Mouse (Mus musculus) heart, adult 11 months (tissue): ENCODE results near the gene Ankrd54.
A peak's percentile ranks its signal among the peaks of the same experiment; 100 is the strongest.

Experiments used
- DNase-seq: peaks from one replicate; pipeline ENCODE4 v3.0.0; 2022

Gene Ankrd54

GRCm38 (mm10) chr15:79074913-79075532, 12.3 kb upstream of the Ankrd54 start, which contains the start of gene Eif3l:
Gene Eif3l, plus strand, starts transcription at chr15:79075179.
- peak; percentile 99 for DNase-seq

GRCm38 (mm10) chr15:79074446-79074845, 11.8 kb upstream of the Ankrd54 start:
- no peak for DNase-seq

- DNase-seq, result no peak
Measured at GRCm38 (mm10) chr15:79073752-79074151, 11.1 kb upstream of the Ankrd54 start.

- DNase-seq, result no peak
Measured at GRCm38 (mm10) chr15:79071117-79072039, 8.7 kb upstream of the Ankrd54 start.

- no peak for DNase-seq
Measured at GRCm38 (mm10) chr15:79068416-79068815, 5.7 kb upstream of the Ankrd54 start.

GRCm38 (mm10) chr15:79067631-79068030, 4.9 kb upstream of the Ankrd54 start:
- no peak for DNase-seq

GRCm38 (mm10) chr15:79066276-79066675, 3.6 kb upstream of the Ankrd54 start:
- DNase-seq, result no peak

GRCm38 (mm10) chr15:79065086-79065770, 2.5 kb upstream of the Ankrd54 start:
- DNase-seq, result no peak

- no peak for DNase-seq
Measured at GRCm38 (mm10) chr15:79063160-79063740, 557 bp upstream of the Ankrd54 start.

GRCm38 (mm10) chr15:79060887-79061565, 1.7 kb downstream of the Ankrd54 start:
- DNase-seq, result no peak

- DNase-seq, result no peak
Measured at GRCm38 (mm10) chr15:79057850-79058249, 4.8 kb downstream of the Ankrd54 start.

- no peak for DNase-seq
Measured at GRCm38 (mm10) chr15:79056601-79057000, 6.1 kb downstream of the Ankrd54 start.

- no peak for DNase-seq
Measured at GRCm38 (mm10) chr15:79052366-79052765, 10.3 kb downstream of the Ankrd54 start.

GRCm38 (mm10) chr15:79051461-79052360, 11.0 kb downstream of the Ankrd54 start:
- no peak for DNase-seq

- no peak for DNase-seq
Measured at GRCm38 (mm10) chr15:79050964-79051363, 11.7 kb downstream of the Ankrd54 start.

GRCm38 (mm10) chr15:79050160-79050845, 12.4 kb downstream of the Ankrd54 start:
- no peak for DNase-seq

- no peak for DNase-seq
Measured at GRCm38 (mm10) chr15:79048186-79048585, 14.5 kb downstream of the Ankrd54 start.

- DNase-seq, result no peak
Measured at GRCm38 (mm10) chr15:79044837-79045236, 17.9 kb downstream of the Ankrd54 start.

GRCm38 (mm10) chr15:79042721-79043491, 19.8 kb downstream of the Ankrd54 start:
- no peak for DNase-seq

- no peak for DNase-seq
Measured at GRCm38 (mm10) chr15:79041585-79041984, 21.1 kb downstream of the Ankrd54 start, which contains the start of gene Galr3. Gene Galr3, plus strand, starts transcription at chr15:79041885.
